Mouse (Mus musculus): ENCODE results near the gene Ugt1a7c.

- TF ChIP-seq CTCF (IDR thresholded peaks at IDR 0.05 in 2 of 3, conservative IDR thresholded peaks at IDR 0.05 in 1 of 3; ENCODE audit: control insufficient read depth in 1 of 3, insufficient read depth in 1 of 3, low read depth in 2 of 3, low read length in 3 of 3, poor library complexity in 1 of 3, severe bottlenecking in 1 of 3): no peak
- TF ChIP-seq MEF2A (IDR thresholded peaks at IDR 0.05; ENCODE audit: extremely low read depth, insufficient replicate concordance, low read depth, low read length, poor library complexity, severe bottlenecking): no peak
- TF ChIP-seq HCFC1 (IDR thresholded peaks at IDR 0.05; ENCODE audit: low read depth, low read length): no peak
- TF ChIP-seq POLR2A (IDR thresholded peaks at IDR 0.05; ENCODE audit: control insufficient read depth in 1 of 2, insufficient read depth in 1 of 2, low read depth in 1 of 2, low read length in 2 of 2, poor library complexity in 1 of 2): no peak
- TF ChIP-seq POLR2AphosphoS5 (IDR thresholded peaks at IDR 0.05; ENCODE audit: borderline replicate concordance, low read depth, low read length): no peak
- no peak for TF ChIP-seq ETS1 (IDR thresholded peaks at IDR 0.05; ENCODE audit: low read depth, low read length)
- no peak for TF ChIP-seq MYB (IDR thresholded peaks at IDR 0.05; ENCODE audit: low read depth, low read length)
- TF ChIP-seq USF1 (IDR thresholded peaks at IDR 0.05; ENCODE audit: low read depth, low read length): no peak
- TF ChIP-seq POLR2AphosphoS2 (IDR thresholded peaks at IDR 0.05; ENCODE audit: low read length): no peak
- TF ChIP-seq MAZ (IDR thresholded peaks at IDR 0.05; ENCODE audit: low read depth, low read length): no peak
- TF ChIP-seq NRF1 (IDR thresholded peaks at IDR 0.05; ENCODE audit: insufficient read depth, low read depth, low read length, poor library complexity, severe bottlenecking): no peak
- no peak for TF ChIP-seq CHD1 (IDR thresholded peaks at IDR 0.05; ENCODE audit: low read depth, low read length)
- no peak for TF ChIP-seq E2F4 (IDR thresholded peaks at IDR 0.05; ENCODE audit: borderline replicate concordance, low read depth, low read length)
- TF ChIP-seq EP300 (IDR thresholded peaks at IDR 0.05; ENCODE audit: low read depth in 1 of 2, low read length in 2 of 2): no peak
These were observed 127.4 kb downstream of the Ugt1a7c start for GRCm38 (mm10) chr1:88222216-88222615.
